Mouse (Mus musculus) embryo, embryonic 11 days (tissue): ENCODE data around the gene Clpp.

ENCODE experiments used
- DNase-seq: peaks from one replicate; pipeline ENCODE4 v3.0.0-alpha.2; 2015

Clpp gene

DNA sequence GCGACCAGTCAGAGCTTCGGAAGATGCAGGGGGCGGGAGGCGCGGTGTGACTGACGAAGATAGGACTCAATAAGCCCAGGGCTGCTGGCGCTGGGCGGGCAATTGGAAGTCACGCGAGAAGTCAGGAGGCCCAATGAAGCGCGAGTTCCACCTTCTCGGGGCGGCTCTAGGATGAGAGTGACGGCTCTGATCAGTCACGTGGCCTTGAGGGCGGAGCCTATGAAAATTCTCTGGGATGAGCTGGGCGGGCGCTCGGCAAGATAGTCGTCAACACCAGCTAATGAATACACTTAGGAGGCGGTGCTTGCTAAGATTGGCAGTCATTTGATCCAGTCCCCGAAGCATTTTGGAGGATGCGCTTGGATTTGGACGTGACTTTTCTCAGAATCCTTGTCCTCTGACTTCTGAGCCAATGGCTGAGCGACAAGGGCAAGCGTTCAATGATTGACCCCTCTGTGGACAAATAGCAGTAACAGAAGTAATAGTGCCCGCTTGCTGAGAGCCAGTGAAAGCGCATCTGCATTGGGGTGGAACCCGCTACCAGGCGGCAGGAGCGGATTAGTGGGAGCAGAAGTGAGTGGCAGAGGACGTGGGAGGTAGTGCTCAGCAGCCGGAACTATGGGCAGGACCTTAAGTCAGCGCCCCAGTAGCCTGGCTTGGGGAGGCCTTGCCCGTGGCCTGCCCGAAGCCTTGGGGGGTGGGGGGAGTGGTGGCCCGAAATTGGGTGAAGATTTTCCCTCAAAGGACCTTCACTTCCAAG, 41.7 kb downstream of the Clpp start:
- peak; percentile 100 for DNase-seq

DNA sequence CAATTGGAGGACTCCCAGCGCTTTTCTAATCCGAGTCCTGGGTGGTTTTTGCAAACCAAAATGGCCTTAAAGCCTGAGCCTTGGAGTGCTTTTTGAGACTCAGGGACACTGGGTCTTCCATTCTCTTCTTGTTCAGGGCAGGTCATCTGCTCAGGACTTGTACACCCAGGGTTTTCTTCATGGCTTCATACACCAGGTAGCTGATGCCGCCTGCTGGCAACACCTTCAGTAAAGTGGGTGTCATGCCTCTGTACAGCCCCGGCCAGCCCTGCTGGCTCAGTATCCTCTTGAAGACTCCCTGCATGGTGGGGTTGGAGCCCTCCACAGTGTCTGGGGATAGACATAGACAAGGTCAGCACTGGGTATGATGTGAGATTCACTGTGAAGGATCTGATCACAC, 42.7 kb downstream of the Clpp start:
- DNase-seq, result no peak

DNA sequence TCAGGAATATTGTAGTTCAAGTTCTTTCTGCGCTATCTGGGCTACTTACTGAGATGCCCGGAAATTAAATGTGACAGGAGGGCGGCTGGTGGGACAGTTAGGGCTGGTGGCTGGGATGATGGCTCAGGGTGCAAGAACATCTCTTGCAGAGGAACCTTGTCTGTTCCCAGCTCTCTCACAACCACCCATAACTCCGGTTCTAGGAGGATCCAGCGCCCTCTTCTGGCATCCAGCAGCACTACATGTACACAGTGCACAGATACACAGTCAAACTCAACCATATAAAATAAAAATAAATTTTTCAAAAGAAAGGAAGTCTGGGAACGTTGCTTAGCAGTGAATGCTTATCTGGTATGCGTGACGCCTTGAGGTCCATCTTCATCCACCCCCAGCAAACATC, 48.9 kb downstream of the Clpp start:
- no peak for DNase-seq

DNA sequence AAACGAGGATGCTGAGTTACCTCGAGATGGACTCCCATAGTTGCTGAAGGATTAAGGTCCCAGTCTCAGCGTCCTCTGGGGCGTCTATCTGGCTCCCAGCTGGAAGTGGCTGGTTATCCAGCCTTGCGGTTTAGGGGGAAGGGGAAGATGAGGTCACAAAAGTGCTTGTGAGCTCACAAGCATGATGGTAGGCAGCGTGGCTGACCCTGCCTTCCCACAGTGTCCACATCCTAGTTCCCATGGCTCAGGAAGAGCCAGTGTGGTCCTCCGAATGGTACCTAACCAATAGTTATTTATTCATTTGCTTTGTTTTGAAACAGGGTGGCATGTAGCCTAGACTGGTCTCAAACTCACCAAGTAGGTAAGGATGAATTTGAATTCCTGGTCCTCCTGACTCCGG, 51.4 kb downstream of the Clpp start, which contains the start of gene Slc25a41:
Gene Slc25a41 (minus strand): TSS at position 101 of the 400 bp plus-strand sequence.
- no peak for DNase-seq
